Mouse (Mus musculus): ENCODE measurements around the gene Dppa5a.
"Not testable (repeated sequence)": the region's sequence is repeated elsewhere in the genome, so short reads cannot be mapped to it uniquely, and the experiment has no call there.

Dppa5a gene

DNA sequence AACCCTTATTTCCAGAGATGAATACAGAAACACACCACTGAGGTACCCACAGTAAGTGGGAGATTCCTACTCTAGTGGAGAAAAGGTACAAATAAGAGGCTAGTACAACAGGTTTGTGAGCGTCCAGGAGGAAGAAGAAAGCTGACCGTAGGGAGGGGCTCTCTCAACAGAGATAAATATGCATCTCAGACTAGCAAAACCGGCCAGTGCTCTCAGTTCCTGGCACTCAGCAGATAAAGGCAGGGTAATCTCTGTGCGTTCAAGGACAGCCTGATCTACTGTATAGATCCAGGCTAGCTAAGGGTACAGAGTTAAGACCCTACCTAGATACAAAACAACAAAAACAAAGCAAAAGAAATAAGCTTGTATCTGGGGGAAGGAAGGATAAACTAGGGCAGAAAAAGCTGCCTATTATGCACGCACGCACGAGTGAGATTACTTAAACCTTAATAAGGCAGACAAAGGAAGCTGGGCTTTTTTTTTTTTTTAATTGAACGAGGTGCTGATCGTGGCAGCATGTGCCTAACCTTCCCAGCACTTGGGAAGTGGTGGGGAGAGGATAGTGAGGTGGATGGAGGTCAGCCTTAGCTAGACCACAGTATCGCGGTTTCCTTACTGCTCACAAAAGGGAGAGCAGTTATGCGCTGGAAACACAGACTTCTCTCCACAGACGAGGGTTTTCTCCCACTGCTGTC lies 2.0 kb downstream of the Dppa5a start:
- no peak for DNase-seq (ENCODE audit: extremely low read depth, insufficient read length, low spot score)

DNA sequence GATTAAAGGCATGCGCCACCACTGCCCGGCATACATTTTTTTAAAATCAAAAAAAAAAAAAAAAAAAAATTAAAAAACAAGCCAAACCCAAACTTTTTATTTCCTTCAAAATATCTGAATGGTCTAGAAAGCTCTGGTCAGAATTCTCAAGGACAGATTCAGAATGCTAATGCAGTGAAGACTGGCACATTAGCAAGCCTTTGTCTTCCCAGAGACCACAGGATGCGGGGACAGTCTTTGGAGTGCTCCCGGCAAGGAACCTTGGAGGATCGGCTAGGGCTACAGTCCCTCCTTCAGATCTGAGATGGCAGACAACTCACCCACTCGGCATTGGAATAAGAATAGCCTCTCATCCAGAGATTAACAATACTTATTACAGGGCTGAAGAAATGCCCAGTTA lies 3.3 kb downstream of the Dppa5a start:
- DNase-seq (ENCODE audit: extremely low read depth, insufficient read length, low spot score) = no peak

DNA sequence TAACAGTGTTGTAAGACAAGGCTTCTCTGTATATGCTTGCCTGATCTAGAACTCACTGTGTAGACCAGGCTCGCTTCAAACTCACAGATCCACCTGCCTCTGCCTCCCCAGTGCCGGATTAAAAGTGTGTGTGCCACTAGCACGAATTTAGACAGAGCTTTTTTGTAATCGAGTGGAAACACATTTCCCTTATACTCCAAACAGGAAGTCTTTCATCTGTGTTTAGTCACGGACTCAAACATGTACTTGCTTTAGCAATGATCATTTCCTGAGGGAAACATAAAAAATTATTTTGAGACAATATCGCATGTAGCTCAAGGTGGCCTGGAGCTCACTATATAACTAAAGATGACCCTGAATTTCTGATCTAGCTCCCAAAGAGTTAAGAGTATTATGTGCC lies 4.6 kb downstream of the Dppa5a start:
- no peak for DNase-seq (ENCODE audit: extremely low read depth, insufficient read length, low spot score)

DNA sequence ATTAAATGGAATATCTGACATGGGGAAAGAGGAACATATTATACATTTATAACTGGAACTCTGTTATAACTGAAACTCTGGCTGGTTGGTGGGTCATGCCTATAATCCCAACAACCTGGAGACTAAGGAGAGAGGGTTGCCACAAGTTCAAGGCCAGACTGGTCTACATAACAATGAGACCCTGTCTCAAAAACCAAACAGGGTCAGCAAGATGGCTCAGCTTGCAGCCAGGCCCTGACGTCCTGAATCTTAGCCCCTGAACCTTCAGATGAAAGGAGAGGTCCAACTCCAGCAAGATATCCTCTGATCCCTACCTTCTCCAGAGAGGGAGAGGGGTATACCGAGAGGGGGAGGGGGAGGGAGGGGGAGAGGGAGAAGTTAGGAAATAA lies 7.5 kb downstream of the Dppa5a start:
- DNase-seq (ENCODE audit: extremely low read depth, insufficient read length, low spot score) = no peak

DNA sequence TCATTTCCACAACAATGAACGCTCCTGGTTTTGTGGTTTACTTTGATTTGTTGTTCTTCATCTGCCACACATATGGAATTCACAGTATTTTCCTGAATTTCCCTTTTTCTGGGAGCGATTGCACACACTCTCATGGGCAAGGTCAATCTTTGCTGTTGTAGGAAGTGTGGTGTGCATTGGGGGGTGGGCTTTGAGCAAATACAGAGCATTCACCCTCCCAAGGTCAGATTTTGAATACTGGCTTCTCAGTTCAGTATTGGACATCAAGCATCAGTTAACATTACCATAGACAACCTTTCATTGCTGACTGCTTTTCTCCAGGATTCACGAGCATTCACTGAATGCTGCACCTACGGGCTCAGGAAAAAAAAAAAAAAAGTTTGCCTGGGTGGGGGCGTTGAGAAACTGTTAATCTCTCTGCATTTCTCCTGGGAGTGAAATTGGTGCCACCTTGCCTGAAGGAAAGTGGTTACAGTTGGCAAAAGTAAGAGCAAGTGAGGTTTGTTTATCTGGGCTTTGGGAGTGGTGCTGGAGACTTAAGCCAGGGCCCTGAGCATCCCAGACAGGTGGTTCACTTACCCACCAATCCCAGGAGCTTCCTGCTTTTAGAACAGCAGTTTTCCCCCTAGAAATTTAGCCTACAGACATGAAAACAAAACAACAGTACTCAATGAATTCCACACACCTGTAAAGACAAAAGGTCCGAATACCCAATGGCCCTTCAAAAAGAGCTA lies 8.1 kb downstream of the Dppa5a start:
- no peak for DNase-seq (ENCODE audit: extremely low read depth, insufficient read length, low spot score)

DNA sequence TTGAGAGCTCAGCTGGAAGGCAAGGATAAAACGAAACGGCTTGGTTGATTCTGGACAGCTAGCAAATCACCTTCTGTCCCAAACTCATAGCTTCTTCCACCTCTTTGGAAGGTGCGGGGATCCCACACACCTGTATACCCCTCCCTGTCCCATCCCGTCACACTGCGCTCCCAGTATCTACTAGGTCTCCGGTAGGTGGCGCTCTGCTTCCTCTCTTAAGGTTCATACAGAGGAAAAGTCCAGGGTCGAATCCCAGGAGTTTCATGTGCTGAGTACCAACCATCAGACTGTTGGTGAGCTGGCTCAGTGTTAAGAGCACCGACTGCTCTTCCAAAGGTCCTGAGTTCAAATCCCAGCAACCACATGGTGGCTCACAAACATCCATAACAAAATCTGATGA lies 9.9 kb downstream of the Dppa5a start:
- DNase-seq (ENCODE audit: extremely low read depth, insufficient read length, low spot score) = peak; percentile 33

DNA sequence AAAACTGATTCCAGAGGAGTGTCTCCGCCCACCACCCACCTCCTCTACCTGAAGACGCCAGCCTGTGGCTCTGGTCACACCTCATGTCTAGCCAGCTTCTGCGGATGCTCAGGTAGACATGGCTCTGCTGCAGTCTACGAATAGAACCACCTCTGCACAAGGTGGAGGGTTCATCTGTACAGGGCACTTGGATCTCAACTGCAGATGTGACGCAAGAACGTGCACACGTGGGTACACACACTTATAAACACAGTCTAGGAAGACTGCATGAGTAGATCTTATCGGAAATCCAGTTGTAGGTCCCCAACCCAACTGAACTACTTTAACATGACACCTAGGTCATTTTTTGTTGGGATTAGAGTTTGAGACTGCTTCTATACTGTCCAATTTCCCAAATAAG lies 12.4 kb downstream of the Dppa5a start, which contains the start of gene Gsta2:
Gene Gsta2 (minus strand): TSS at position 178 of the 400 bp plus-strand sequence.
- DNase-seq (ENCODE audit: extremely low read depth, insufficient read length, low spot score) = no peak

DNA sequence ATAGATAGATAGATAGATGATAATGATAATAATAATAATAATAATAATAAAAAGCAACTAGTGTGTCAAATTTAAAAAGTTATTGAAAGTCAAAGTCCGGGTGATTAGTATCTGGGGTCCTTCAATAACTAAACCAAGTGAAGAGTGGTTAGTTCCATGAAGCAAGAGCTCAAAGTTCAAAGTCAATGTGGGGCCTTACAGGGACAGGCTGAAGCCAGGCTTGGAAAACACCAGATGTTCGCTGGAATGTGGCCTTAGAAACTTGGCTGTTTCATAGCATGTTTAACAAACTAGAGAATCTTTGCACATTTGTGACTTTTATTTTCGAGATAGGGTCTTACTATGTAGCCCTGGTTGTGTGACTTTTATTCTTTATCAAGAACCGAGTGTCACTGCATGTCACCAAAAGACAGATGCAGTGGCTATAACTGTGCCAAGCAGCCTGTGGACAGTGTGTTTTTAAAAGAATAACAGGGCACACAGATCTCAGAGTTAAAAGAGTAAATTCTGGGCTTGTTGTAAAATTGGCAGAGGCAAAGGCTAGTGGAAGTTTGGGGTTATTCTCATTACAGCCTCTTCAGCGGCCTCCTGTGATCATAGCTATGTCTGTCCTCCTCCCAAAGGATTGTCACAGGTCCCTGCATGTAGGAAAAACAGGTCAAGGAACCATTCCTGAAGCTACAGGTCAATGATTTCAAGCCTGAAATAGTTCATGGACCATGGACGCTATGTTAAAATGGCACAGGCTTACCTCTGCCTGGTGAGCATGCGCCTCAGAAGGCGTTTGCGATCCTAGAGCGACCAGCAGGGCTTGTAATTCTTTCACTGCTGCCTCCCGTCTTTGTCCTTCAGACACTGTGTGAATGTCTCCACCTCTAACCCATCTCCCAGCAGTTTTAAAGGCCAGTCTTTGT lies 13.1 kb downstream of the Dppa5a start:
- no peak for DNase-seq (ENCODE audit: extremely low read depth, insufficient read length, low spot score)

DNA sequence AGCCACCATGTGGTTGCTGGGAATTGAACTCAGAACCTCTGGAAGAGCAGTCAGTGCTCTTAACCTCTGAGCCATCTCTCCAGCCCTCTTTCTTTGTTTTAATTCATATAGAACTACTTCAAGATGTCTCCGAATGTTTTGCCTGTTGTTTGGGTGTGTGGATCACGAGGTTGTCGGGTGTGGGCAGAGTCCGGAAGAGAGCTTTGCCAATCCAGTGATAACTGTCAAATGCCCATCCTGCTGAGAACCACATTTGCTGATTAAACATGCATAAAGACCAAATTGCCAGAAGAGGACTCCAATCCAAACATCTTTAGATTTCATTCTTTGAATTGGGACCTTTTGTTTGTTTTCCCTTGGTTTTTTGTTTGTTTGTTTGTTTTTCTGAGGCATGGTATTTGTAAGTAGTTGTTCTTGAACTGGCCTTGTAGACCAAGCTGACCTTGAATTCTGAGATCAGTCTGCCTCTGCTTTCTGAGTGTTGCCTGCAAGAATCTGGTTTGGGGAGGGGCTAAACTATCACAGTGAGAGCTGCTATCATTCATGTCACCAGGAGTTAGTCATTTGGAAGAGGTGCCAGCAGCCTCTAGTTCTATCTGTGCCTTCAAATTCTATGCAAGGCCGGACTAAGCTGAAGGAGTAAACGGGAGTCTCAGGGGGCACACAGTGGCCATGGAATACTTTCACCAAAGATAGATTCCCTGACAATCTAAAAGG lies 16.3 kb downstream of the Dppa5a start:
- DNase-seq (ENCODE audit: extremely low read depth, insufficient read length, low spot score) = no peak

DNA sequence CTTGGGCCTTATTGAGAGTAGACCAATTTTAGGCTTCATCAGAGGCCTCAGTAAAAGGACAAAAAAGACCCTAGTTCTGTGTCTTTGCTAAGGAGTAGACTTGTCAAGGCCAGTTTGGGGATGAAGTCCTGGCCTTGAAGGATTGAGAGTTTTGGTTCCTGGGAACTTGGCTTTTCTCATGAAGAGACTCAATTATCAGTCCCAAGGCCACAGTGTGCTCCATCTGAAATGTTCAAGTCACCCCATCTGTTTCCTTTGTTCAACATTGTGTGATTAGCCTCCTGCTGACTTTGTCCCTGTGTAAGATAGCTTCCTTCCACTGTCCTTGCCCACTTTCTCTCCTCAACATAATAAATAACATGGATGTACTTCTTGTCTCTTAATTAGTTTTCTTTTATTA lies 18.0 kb downstream of the Dppa5a start:
- not testable (repeated sequence) for DNase-seq (ENCODE audit: extremely low read depth, insufficient read length, low spot score)

DNA sequence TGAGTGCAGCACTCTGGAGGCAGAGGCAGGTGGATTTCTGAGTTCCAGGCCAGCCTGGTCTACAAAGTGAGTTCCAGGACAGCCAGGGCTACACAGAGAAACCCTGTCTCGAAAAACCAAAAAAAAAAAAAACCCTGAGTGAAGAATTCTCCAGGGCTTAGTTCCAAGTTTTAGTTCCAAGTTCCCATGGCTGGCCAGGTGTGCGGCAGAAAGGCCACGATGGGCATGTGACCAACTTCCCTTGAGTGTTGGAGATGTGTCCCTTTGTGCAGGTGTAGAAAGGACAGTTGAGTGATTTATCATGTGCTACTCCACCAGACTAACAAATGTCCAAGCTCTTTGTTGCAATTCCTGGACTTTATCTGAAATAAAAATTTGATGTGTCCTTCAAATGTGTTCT lies 18.8 kb downstream of the Dppa5a start:
- not testable (repeated sequence) for DNase-seq (ENCODE audit: extremely low read depth, insufficient read length, low spot score)

DNA sequence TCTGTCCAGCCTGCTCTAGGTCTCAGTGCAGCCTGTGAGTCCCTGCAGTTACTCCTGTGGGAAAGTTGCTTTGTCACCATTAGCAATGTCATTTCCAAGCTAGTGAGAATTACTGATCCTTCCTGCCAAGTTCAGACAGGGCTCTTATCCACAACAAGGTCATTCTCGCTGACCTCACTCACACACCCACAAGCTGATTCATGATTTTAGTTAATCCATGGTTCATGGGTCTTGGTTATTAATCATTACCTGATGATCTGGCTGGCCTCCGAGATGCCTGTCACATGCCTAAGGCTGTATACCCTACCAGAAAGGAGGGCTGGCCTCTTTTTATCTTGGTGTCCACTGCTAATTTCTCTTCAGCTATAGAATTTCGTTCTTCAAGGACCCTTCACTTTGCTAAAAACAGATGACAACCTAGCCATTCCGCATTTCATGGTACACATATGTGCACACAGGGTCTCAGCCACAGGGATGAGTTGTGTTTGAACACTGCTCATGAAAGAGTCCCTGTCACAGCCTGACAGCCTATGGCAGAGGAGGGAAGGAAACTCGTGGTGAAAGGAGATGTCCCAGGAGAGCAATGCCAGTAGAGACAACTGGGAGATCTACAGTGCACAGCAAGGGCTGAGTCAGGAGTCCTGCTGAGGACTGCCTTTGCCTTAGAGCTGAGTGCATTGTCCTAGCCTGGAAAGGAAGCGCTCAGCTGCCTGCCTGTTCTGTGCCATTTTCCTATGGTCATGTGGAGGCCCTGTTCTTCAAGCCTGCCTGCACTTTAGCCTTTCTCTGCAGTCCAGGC lies 19.6 kb downstream of the Dppa5a start:
- peak; percentile 45 for DNase-seq (ENCODE audit: extremely low read depth, insufficient read length, low spot score)

DNA sequence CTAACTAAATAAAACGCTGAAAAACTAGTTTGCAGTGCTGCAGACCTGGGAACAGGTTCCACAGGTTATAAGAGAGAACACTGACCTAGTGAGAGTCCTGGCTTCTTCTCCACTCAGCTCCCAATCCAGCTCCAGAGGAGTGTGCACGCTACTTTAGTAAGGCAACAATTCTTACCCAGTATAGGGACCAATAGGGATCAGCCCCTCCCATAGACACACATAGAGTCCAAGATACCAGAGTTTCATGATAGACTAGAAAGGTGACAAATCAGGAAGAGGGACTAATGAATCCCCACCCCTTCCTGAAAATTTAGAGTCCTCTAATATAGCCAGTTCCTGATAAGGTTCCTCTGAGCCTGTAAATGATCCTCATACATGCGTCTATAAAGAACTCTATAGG lies 21.0 kb downstream of the Dppa5a start:
- DNase-seq (ENCODE audit: extremely low read depth, insufficient read length, low spot score) = no peak

DNA sequence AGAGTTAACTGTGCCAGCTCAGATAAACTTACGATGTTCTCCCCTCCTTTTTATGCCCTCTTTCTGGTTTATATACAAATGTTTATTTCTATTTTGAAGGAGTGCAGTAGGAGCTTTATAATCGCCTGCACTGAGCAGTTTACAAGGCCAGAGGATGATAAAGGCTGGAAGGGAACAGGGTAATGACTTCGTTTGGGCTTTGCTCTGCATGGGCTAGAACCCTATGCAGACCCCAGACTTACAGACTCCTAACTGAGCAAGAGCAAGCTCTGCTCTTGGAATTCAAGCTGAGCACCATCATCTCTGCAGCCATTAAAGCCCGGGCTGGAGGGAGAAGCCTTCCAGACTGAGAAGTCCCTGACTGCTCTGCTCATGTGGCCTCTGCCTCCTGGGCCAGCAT lies 22.7 kb downstream of the Dppa5a start:
- not testable (repeated sequence) for DNase-seq (ENCODE audit: extremely low read depth, insufficient read length, low spot score)

DNA sequence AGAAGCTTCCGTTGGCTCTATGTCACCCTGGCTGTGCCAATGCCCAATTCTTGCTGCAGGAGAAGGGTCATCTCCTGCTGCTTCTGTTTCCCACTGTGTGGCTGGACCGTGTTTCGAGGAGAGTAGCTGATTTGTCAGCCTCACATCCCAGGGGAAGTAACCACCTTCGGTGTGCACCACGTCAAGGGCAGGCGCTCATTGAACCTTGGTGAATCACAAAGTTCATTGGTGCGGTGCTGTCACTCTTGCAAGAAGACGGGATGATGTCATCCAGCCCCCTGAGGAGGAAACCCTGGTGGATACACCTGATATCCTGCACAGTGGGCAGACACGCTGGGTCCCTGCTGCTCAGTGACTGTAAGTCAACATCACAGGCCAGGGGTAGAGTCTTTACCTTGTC lies 24.9 kb downstream of the Dppa5a start:
- DNase-seq (ENCODE audit: extremely low read depth, insufficient read length, low spot score) = not testable (repeated sequence)

DNA sequence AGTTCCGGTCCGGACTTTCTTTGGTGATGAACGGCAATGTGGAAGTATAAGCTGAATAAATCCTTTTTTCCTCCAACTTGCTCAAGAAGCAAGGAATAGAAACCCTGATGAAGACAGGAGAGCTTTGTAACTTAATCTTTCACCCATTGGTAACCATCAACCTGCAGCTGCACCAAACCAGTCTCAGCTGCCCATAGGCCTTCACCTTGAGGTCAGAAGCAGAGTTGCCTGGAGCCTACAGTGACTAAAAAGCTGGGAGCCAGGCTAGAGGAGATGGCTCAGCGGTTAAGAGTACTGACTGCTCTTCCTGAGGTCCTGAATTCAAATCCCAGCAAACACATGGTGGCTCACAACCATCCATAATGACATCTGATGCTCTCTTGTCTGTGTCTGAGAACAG lies 25.5 kb downstream of the Dppa5a start:
- DNase-seq (ENCODE audit: extremely low read depth, insufficient read length, low spot score) = not testable (repeated sequence)

DNA sequence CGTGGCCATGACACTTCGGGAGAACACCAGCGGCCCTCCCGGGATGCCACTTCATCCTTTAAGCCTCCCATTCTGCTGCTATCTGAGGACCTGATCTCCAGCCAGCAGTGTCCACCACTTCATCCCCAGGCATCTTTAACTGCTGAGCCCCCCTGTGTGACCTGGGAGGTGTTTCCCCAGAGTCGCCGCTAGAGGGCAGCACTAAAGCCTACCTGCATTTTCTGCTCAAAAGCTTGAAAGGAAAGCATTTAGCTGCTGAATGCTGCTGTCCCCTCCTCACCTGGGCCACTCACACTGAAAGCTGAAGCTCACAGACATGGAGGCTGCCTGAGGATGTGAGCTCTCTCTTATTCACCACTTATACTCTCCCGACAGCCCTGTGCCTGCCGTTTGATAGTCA lies 27.7 kb downstream of the Dppa5a start:
- DNase-seq (ENCODE audit: extremely low read depth, insufficient read length, low spot score) = not testable (repeated sequence)

DNA sequence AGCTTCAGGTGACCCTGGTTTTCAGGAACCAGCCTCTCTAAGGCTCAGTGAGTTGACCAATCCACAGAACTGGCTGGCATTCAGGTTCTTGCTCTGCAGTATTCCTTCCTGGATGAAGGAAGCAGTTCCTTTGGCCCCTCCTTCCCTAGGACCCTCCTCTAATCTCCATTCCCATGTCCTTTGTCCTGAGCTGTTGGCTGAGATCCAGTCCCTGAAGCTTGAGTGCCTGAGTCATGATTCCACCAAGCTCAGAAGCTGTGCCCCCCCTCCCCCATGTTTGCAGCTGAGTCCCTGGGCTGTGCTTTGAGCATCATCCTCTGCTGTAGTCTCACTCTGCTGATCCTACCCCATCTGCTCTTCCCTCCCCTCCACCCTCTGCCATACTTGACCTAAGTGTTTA lies 30.9 kb downstream of the Dppa5a start:
- peak; percentile 37 for DNase-seq (ENCODE audit: extremely low read depth, insufficient read length, low spot score)

DNA sequence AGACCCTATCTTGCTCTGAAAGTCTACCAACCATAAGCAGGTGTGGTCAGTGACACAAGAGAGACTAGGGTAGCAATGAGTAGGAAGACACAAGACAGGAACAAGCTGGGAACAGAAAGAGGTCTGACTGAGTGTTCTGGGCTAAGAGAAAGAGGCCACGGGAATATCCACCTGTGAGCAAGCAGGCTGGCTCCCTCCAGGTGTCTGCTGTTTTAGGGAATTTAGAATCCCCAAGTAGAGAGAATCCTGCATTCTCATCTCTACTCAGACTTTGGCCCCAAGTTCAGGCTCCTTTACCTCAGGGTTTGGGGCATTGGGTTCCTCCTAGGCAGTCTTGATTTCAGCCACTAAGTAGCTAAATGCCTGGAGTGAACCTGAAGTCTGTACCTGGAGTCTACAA lies 40.7 kb downstream of the Dppa5a start, which contains the start of gene Omt2b:
Gene Omt2b (plus strand): TSS at position 301 of the 400 bp plus-strand sequence.
- not testable (repeated sequence) for DNase-seq (ENCODE audit: extremely low read depth, insufficient read length, low spot score)

DNA sequence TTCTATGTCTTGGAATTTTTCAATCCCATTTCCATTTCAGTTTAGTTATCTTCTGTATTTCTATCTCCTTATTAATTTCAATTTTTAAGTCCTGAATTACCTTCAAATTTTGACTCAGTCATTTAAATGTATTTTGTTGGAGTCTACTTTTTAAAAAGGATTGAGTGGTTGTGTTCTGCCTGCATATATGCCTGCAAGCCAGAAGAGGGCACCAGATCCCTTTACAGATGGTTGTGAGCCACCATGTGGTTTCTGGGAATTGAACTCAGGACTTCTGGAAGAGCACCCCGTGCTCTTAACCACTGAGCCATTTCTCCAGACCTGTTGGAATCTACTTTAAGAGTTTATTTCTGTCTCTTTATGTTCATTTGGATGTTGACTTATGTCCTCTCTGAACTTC lies 48.5 kb downstream of the Dppa5a start:
- DNase-seq (ENCODE audit: extremely low read depth, insufficient read length, low spot score) = peak; percentile 17

All from 3134 (cell line).